Mouse (Mus musculus) lung, postnatal 0 days (tissue): ENCODE measurements around the gene Rassf3. TPM values are rescaled to one million over a fixed set of nuclear protein-coding genes. Genes with fewer than 3 reads are reported as not detected.
A peak's percentile ranks its signal among the peaks of the same experiment; 100 is the strongest.

Source experiments
- ATAC-seq: fragments of 200-750 bp; cut with Nextera tagmentation; 2 replicates; pipeline ENCODE4 v1.8.0; 2017; ENCODE audit warnings: moderate library complexity
- DNase-seq: peaks from one replicate; pipeline ENCODE4 v3.0.0-alpha.2; 2016; ENCODE audit warnings: low spot score
- H3K27ac ChIP-seq: fragments of 300-500 bp; sonication (generic); 2 replicates; pipeline ENCODE4 v1.5.1; 2014; ENCODE audit warnings: antibody characterized with exemption, mild to moderate bottlenecking, low read length, mixed read lengths
- H3K27me3 ChIP-seq: fragments of 300-500 bp; sonication (generic); replicated peaks from 2 replicates; pipeline ENCODE4 v1.6.1; 2014; ENCODE audit warnings: low read length, mixed read lengths; ENCODE audit not compliant: insufficient read depth
- H3K36me3 ChIP-seq: fragments of 300-500 bp; sonication (generic); 2 replicates; pipeline ENCODE4 v1.6.1; 2014; ENCODE audit warnings: low read length, mixed read lengths; ENCODE audit not compliant: insufficient read depth
- H3K4me1 ChIP-seq: fragments of 300-500 bp; sonication (generic); 2 replicates; pipeline ENCODE4 v1.6.1; 2014; ENCODE audit warnings: antibody characterized with exemption, low read depth, low read length, mixed read lengths; ENCODE audit not compliant: insufficient read depth
- H3K4me2 ChIP-seq: fragments of 300-500 bp; sonication (generic); replicated peaks from 2 replicates; pipeline ENCODE4 v1.6.1; 2014; ENCODE audit warnings: low read depth, mild to moderate bottlenecking, low read length, moderate library complexity, mixed read lengths
- H3K4me3 ChIP-seq: fragments of 300-500 bp; sonication (generic); 2 replicates; pipeline ENCODE4 v1.5.1; 2014; ENCODE audit warnings: low read depth, low read length
- H3K9ac ChIP-seq: fragments of 300-500 bp; sonication (generic); replicated peaks from 2 replicates; pipeline ENCODE4 v1.6.1; 2014; ENCODE audit warnings: low read depth, mild to moderate bottlenecking
- H3K9me3 ChIP-seq: fragments of 300-500 bp; sonication (generic); 2 replicates; pipeline ENCODE4 v1.6.1; 2016; ENCODE audit warnings: low read length, mixed read lengths
- CTCF ChIP-seq: IDR thresholded peaks from 2 replicates; pipeline ENCODE4 v1.5.1; 2016; ENCODE audit warnings: antibody characterized with exemption, mild to moderate bottlenecking
- EP300 ChIP-seq: IDR thresholded peaks from 2 replicates; pipeline ENCODE4 v1.6.1; 2016; ENCODE audit warnings: antibody characterized with exemption, mild to moderate bottlenecking, control low read depth
- WGBS: fragments of 180-500 bp; shearing (Covaris S2); extraction: QIAGEN DNeasy Blood & Tissue Kit; methylation state at CpG from one replicate; pipeline ENCODE4 v1.1.7; 2014; 5-methylcytosine and 5-hydroxymethylcytosine counted together
- polyA plus RNA-seq: library from polyadenylated mRNA; unstranded; fragments of >200 nt; fragmentation: Nextera tagmentation; extraction: Ambion mirVana; gene quantifications from 2 replicates; pipeline ENCODE4 v1.2.1, GENCODE M21; 2015

Gene Rassf3
- polyA plus RNA-seq, 1 experiment from 2014 or later, result 22.9 TPM

- Histone ChIP-seq H3K27me3 (no peaks in the 10 kb centered on the region), H3K27ac (peak overlapping the region; percentile 59), H3K36me3 (no peaks in the 10 kb centered on the region), H3K9ac (no peak overlapping the region), H3K4me3 (no peak overlapping the region), H3K4me1 (no peaks in the 10 kb centered on the region; the same call in 1 of the 2 replicates), H3K9me3 (no peaks in the 10 kb centered on the region), H3K4me2 (no peak overlapping the region)
- ATAC-seq (peak; percentile 29), DNase-seq (peak; percentile 87)
- WGBS, result 37% methylated on average over 5 of the region's 5 CpGs
- TF ChIP-seq CTCF (peak; percentile 66), EP300 (no peak)
Observed at GRCm38 (mm10) chr10:121500034-121500433, 23.9 kb upstream of the Rassf3 start.

- DNase-seq, result peak; percentile 18
- TF ChIP-seq CTCF (no peak), EP300 (no peak)
- H3K27ac ChIP-seq, result 0 out of 2 replicates have a peak overlapping the region, but pooled peaks have one; percentile 47
Observed at GRCm38 (mm10) chr10:121499063-121499462, 22.9 kb upstream of the Rassf3 start.

GRCm38 (mm10) chr10:121498481-121498904, 22.3 kb upstream of the Rassf3 start:
- peak; percentile 67; the same call in 1 of the 2 replicates for TF ChIP-seq EP300
- TF ChIP-seq CTCF, result peak; percentile 38; the same call in 1 of the 2 replicates
- H3K36me3 ChIP-seq, result no peaks in the 10 kb centered on the region
- H3K4me3 ChIP-seq, result no peak overlapping the region
- H3K9ac ChIP-seq, result 0 out of 2 replicates have a peak overlapping the region, but pooled peaks have one; percentile 0
- H3K4me2 ChIP-seq, result peak overlapping the region; percentile 39
- 31% methylated on average over 8 of the region's 8 CpGs for WGBS
- H3K27me3 ChIP-seq, result no peaks in the 10 kb centered on the region
- no peaks in the 10 kb centered on the region for H3K9me3 ChIP-seq
- H3K4me1 ChIP-seq, result no peaks in the 10 kb centered on the region; the same call in 1 of the 2 replicates
- ATAC-seq, result peak; percentile 90
- H3K27ac ChIP-seq, result peak overlapping the region; percentile 83
- DNase-seq, result peak; percentile 91

More at GRCm38 (mm10) chr10:121499063-121499462, 22.9 kb upstream of the Rassf3 start:
- Histone ChIP-seq H3K27me3 (no peaks in the 10 kb centered on the region), H3K9ac (no peak overlapping the region), H3K4me1 (no peaks in the 10 kb centered on the region; the same call in 1 of the 2 replicates), H3K9me3 (no peaks in the 10 kb centered on the region), H3K4me3 (no peak overlapping the region), H3K36me3 (no peaks in the 10 kb centered on the region), H3K4me2 (no peak overlapping the region)
- WGBS, result 51% methylated on average over 2 of the region's 2 CpGs
- no peak for ATAC-seq

DNA sequence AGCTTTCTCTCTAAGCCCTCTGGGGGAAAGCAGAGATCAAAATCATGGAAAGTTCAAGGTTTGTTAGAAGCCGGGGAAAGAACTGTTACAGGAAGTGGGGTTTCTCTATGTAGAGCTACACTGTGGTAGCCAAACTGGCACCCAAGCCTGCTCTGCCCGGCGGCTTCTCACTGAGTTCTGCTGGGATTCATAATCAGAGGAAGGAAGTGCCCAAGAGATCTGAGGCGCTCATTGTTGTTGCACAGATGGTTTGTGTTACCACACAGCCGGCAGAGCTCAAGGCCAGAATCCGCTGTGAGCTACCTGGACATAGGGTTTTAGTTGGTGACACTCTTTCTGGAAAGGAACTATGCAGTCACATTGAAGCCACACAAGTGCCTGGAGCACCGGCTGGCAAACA, 21.8 kb upstream of the Rassf3 start:
- H3K36me3 ChIP-seq, result no peaks in the 10 kb centered on the region
- H3K4me1 ChIP-seq, result no peaks in the 10 kb centered on the region; the same call in 1 of the 2 replicates
- H3K9me3 ChIP-seq, result no peaks in the 10 kb centered on the region
- 0 out of 2 replicates have a peak overlapping the region, but pooled peaks have one; percentile 0 for H3K9ac ChIP-seq
- TF ChIP-seq CTCF (no peak), EP300 (no peak)
- 41% methylated on average over 7 of the region's 7 CpGs for WGBS
- H3K27ac ChIP-seq, result peak overlapping the region; percentile 83
- H3K4me2 ChIP-seq, result peak overlapping the region; percentile 39; the same call in 1 of the 2 replicates
- ATAC-seq, result peak; percentile 49
- no peak overlapping the region for H3K4me3 ChIP-seq
- peak; percentile 65 for DNase-seq
- no peaks in the 10 kb centered on the region for H3K27me3 ChIP-seq

DNA sequence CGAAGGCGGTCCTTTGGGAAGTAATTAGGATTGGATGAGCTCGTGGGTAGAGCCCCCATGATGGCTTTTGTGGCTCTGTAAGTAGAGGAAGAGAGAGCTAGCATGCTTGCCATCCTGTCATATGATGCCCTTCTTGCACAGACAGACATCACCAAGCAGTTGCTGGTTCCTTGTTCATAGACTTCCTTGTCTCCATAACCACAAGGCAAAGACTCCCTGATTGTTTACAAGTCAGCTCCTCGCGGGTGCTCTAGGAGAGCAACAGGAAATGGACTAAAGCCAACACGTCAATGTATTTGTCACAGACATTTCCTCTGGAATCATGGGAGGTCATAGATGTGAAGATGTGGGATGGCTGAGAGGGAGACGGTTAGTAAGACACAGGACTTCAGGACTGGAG, 20.5 kb upstream of the Rassf3 start:
- ATAC-seq, result peak; percentile 43
- no peak overlapping the region for H3K9ac ChIP-seq
- H3K36me3 ChIP-seq, result no peaks in the 10 kb centered on the region
- 49% methylated on average over 7 of the region's 7 CpGs for WGBS
- peak overlapping the region; percentile 23 for H3K27ac ChIP-seq
- no peak overlapping the region for H3K4me3 ChIP-seq
- no peaks in the 10 kb centered on the region for H3K27me3 ChIP-seq
- DNase-seq, result peak; percentile 85
- H3K4me1 ChIP-seq, result no peaks in the 10 kb centered on the region; the same call in 1 of the 2 replicates
- H3K4me2 ChIP-seq, result no peak overlapping the region
- no peaks in the 10 kb centered on the region for H3K9me3 ChIP-seq
- TF ChIP-seq CTCF (no peak), EP300 (peak; percentile 88)

DNA sequence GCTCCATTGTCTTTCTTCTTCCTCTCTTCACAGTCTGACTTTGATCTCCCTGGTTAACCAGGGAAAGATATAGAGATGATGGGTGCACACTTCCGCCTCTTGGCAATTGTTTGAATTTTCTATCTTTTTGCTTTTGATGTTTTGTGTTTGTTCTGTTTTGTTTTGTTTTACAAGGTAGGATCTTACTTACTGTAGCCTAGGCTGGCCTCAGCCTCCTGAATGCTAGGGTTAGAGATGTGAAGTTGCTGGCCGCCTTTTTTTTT, 17.9 kb upstream of the Rassf3 start:
- Histone ChIP-seq H3K36me3 (no peaks in the 10 kb centered on the region), H3K9me3 (no peaks in the 10 kb centered on the region), H3K4me3 (no peak overlapping the region), H3K9ac (no peak overlapping the region), H3K4me1 (no peaks in the 10 kb centered on the region; the same call in 1 of the 2 replicates), H3K27ac (no peak overlapping the region), H3K27me3 (no peaks in the 10 kb centered on the region), H3K4me2 (no peak overlapping the region)
- DNase-seq, result no peak
- WGBS, result 79% methylated on average over 2 of the region's 2 CpGs
- no peak for ATAC-seq
- TF ChIP-seq EP300, result no peak
- no peak for TF ChIP-seq CTCF
